Mouse (Mus musculus) thymus, postnatal 14 days (tissue): Measurements from ENCODE around the gene Rad23a.

ENCODE experiments used
- DNase-seq: peaks from one replicate; pipeline ENCODE4 v3.0.0; 2021

Gene Rad23a

DNA sequence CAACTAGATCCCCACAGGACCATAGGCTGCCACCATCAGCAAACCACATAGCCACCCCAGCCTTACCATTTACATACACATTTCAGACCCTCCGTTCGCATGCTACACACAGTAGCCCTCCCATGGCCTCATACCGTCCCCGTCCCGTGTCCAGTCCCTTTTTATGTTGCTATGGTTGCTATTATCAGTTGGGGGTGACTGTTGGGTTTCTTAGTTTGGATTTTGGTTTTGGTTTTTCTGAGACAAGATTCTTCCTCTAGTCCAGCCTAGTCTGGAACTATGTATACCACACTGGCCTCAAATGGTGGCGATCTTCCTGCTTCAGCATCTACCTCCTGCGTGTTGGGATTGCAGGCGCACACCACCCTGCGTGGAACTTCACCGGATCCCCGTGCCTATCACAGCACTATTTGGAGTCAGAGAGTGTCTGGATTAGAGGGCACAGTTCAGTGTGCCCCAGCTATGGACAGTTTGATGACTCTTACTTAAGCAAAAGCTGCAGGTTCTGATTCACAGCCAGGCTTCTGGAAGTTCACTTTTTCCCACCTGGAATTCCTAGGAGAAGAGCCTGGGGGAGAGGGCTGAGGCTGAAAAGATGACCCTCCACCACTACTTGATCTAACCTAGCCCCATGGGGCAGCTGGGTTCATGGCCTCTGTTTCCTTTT lies 53.5 kb downstream of the Rad23a start:
- DNase-seq = no peak

- no peak for DNase-seq
Measured at GRCm38 (mm10) chr8:84785756-84786677, 54.4 kb downstream of the Rad23a start.

GRCm38 (mm10) chr8:84785506-84785755 lies 55.0 kb downstream of the Rad23a start:
- DNase-seq = no peak

DNA sequence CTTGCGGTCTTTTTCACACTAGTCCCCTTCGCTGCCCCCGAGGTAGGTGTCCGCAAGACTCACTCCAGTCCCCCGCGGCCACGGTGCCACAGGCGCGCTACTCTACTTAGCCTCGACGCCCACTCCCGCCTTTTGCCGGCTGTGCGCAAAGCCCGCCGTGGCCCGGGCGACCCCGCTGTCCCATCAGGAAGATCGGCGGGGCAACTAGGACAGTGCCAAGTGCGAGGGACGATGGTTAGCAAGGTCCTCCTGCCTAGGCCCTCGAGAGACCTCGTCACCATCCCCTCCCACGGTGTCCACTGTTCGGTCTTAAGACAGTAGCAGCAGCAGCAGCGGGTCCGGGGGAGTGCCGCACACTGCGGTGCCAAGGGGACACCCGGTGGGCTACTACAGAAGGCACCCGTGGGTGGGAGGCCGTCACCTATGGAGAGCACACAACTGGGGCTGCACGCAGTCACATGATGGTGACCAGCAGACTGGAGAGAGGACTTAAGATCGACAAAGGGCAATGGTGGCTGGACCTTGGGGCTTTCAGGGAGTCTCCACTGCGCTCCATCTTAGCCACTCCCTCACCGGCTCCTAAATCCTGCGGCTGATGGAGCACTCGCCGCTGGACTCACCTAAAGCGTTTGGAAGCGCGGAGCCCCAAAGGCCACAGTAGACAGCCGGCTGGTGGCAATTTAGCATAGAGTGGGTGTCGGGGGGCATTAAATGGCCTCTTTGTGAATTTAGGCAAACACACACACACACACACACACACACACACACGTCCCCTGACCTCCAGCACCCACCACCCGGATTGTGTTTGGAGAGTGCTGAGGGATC lies 55.6 kb downstream of the Rad23a start:
- no peak for DNase-seq
